Mouse (Mus musculus) heart, embryonic 13.5 days (tissue): ENCODE measurements around the gene Axin1. TPM values are rescaled to one million over a fixed set of nuclear protein-coding genes. Genes with fewer than 3 reads are reported as not detected.
"Not testable (repeated sequence)": the region's sequence is repeated elsewhere in the genome, so short reads cannot be mapped to it uniquely, and the experiment has no call there.

Source experiments
- ATAC-seq: fragments of 200-750 bp; cut with Nextera tagmentation; 2 replicates; pipeline ENCODE4 v1.8.0; 2017; ENCODE audit warnings: moderate TSS enrichment; ENCODE audit not compliant: insufficient number of reproducible peaks, low FRiP score, low TSS enrichment; ENCODE audit errors: extremely low read depth
- H3K27ac ChIP-seq: fragments of 300-500 bp; sonication (generic); replicated peaks from 2 replicates; pipeline ENCODE4 v1.5.1; 2015; ENCODE audit warnings: moderate library complexity, mild to moderate bottlenecking, inconsistent platforms
- H3K27me3 ChIP-seq: fragments of 300-500 bp; sonication (generic); replicated peaks from 2 replicates; pipeline ENCODE4 v1.6.1; 2015; ENCODE audit warnings: mild to moderate bottlenecking, inconsistent platforms
- H3K36me3 ChIP-seq: fragments of 300-500 bp; sonication (generic); 2 replicates; pipeline ENCODE4 v1.6.1; 2015; ENCODE audit warnings: mild to moderate bottlenecking, inconsistent platforms
- H3K4me1 ChIP-seq: fragments of 300-500 bp; sonication (generic); 2 replicates; pipeline ENCODE4 v1.6.1; 2015; ENCODE audit warnings: inconsistent platforms
- H3K4me2 ChIP-seq: fragments of 300-500 bp; sonication (generic); 2 replicates; pipeline ENCODE4 v1.6.1; 2015; ENCODE audit warnings: inconsistent platforms, mild to moderate bottlenecking, moderate library complexity
- H3K4me3 ChIP-seq: fragments of 300-500 bp; sonication (generic); 2 replicates; pipeline ENCODE4 v1.5.1; 2015; ENCODE audit warnings: moderate library complexity, mild to moderate bottlenecking, inconsistent platforms
- H3K9ac ChIP-seq: fragments of 300-500 bp; sonication (generic); 2 replicates; pipeline ENCODE4 v1.6.1; 2015; ENCODE audit warnings: inconsistent platforms, mild to moderate bottlenecking, moderate library complexity
- H3K9me3 ChIP-seq: fragments of 300-500 bp; sonication (generic); 2 replicates; pipeline ENCODE4 v1.6.1; 2016; ENCODE audit warnings: inconsistent platforms
- WGBS: fragments of 180-500 bp; shearing (Covaris S2); methylation state at CpG from one replicate; pipeline ENCODE4 v1.1.7; 2015; ENCODE audit warnings: mixed read lengths; 5-methylcytosine and 5-hydroxymethylcytosine counted together
- polyA plus RNA-seq: library from polyadenylated mRNA; unstranded; fragments of >200 nt; fragmentation: Nextera tagmentation; extraction: Ambion mirVana; gene quantifications from 2 replicates; pipeline ENCODE4 v1.2.1, GENCODE M21; 2015

Axin1 gene
- polyA plus RNA-seq, 1 experiment from 2014 or later = 4.1 TPM

GRCm38 (mm10) chr17:26149056-26149455, 10.6 kb downstream of the Axin1 start:
- no peak overlapping the region for H3K4me3 ChIP-seq

GRCm38 (mm10) chr17:26151886-26152630, 13.6 kb downstream of the Axin1 start:
- no peaks in the 10 kb centered on the region for H3K27me3 ChIP-seq
- no peaks in the 10 kb centered on the region for H3K9me3 ChIP-seq
- no peak overlapping the region for H3K4me3 ChIP-seq
- no peak overlapping the region for H3K27ac ChIP-seq
- ATAC-seq = no peak
- H3K4me1 ChIP-seq = no peaks in the 10 kb centered on the region
- no peak overlapping the region for H3K4me2 ChIP-seq
- no peak overlapping the region for H3K9ac ChIP-seq
- peaks cover 88% of the 10 kb centered on the region for H3K36me3 ChIP-seq
- 92% methylated on average over 2 of the region's 2 CpGs for WGBS

More at GRCm38 (mm10) chr17:26149056-26149455, 10.6 kb downstream of the Axin1 start:
- no peak overlapping the region for H3K4me2 ChIP-seq
- WGBS = 75% methylated on average over 2 of the region's 2 CpGs
- H3K36me3 ChIP-seq = peaks cover 92% of the 10 kb centered on the region
- H3K27ac ChIP-seq = no peak overlapping the region
- no peaks in the 10 kb centered on the region for H3K27me3 ChIP-seq
- no peaks in the 10 kb centered on the region for H3K9me3 ChIP-seq
- H3K4me1 ChIP-seq = no peaks in the 10 kb centered on the region
- no peak for ATAC-seq
- no peak overlapping the region for H3K9ac ChIP-seq

DNA sequence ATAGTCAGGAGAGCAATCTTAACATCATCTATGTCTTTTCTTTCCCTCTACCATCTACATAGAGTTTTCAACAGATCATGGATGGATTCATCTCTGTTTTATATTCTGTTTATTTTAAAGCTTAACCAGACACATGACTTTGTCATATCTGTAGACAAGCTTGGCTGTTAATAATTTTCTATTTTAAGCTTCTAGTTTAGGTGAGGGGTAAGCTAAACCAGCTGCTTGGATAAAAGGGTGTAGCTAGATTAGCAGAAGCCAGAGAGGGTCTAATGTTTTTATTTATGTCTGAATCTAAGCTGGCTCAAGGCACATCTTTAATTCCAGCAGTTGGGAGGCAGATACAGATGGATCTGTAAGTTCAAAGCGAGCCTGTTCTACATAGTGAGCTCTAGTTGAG, 24.2 kb downstream of the Axin1 start:
- Histone ChIP-seq H3K27ac (0 out of 2 replicates have a peak overlapping the region, but pooled peaks have one; percentile 24), H3K9ac (no peak overlapping the region), H3K36me3 (peaks cover 10% of the 10 kb centered on the region), H3K4me1 (peaks cover 19% of the 10 kb centered on the region), H3K27me3 (no peaks in the 10 kb centered on the region), H3K9me3 (no peaks in the 10 kb centered on the region), H3K4me2 (no peak overlapping the region), H3K4me3 (no peak overlapping the region)
- ATAC-seq = no peak
- 90% methylated on average over 1 of the region's 1 CpGs for WGBS

DNA sequence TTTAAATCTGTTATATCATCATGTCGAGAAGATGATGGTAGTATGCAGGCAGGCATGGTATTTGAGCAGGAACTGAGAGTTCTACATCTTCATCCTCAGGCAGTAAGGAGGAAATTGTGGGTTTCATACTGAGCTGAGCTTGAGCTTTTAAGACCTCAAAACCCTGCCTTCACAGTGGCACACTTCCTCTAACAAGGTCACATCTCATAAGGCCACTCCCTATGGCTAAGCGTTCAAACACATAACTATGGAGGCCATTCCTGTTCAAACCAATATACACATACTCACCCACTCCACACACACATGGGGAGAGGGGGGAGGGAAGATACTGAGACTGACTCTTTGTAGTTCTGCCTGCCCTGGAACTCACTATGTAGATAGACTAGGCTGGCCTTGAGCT, 29.6 kb downstream of the Axin1 start:
- ATAC-seq = no peak
- WGBS = 82% methylated on average over 2 of the region's 2 CpGs

GRCm38 (mm10) chr17:26175248-26175647, 36.8 kb downstream of the Axin1 start:
- WGBS = 75% methylated on average over 2 of the region's 2 CpGs
- not testable (repeated sequence) for ATAC-seq

More for the DNA sequence above, 29.6 kb downstream of the Axin1 start:
- no peaks in the 10 kb centered on the region for H3K27me3 ChIP-seq
- no peak overlapping the region for H3K4me3 ChIP-seq
- H3K27ac ChIP-seq = no peak overlapping the region
- peaks cover 15% of the 10 kb centered on the region for H3K36me3 ChIP-seq
- H3K9me3 ChIP-seq = no peaks in the 10 kb centered on the region
- peaks cover 10% of the 10 kb centered on the region for H3K4me1 ChIP-seq
- no peak overlapping the region for H3K4me2 ChIP-seq
- H3K9ac ChIP-seq = no peak overlapping the region

DNA sequence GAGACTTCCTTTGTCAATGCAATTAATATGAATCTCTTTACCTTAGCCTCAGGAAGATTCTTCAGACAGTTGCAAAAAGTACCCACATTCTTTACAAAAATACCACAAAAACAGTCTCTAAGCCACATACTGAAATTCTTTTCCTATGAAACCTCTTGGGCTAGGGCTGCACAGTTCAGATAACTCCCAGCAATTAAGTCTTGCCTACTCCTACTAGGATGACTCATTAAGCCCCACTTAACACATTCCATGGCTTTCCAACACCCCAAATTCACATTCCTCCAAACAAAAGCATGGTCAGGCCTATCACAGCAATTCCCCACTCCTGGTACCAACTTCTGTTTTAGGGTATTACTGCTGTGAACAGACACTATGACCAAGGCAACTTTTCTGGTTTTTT, 40.1 kb downstream of the Axin1 start:
- no peaks in the 10 kb centered on the region for H3K27me3 ChIP-seq
- H3K9ac ChIP-seq = no peak overlapping the region
- no peak for ATAC-seq
- H3K27ac ChIP-seq = no peak overlapping the region
- peaks cover 76% of the 10 kb centered on the region for H3K36me3 ChIP-seq
- no peaks in the 10 kb centered on the region for H3K4me1 ChIP-seq
- no peak overlapping the region for H3K4me3 ChIP-seq
- H3K4me2 ChIP-seq = no peak overlapping the region
- H3K9me3 ChIP-seq = 0 out of 2 replicates have a peak, but pooled peaks cover 6% of the 10 kb centered on the region

More at GRCm38 (mm10) chr17:26175248-26175647, 36.8 kb downstream of the Axin1 start:
- peaks cover 56% of the 10 kb centered on the region for H3K36me3 ChIP-seq
- not testable (repeated sequence) for H3K4me1 ChIP-seq, H3K27ac ChIP-seq, H3K27me3 ChIP-seq, H3K9ac ChIP-seq, H3K4me3 ChIP-seq, H3K9me3 ChIP-seq, H3K4me2 ChIP-seq

GRCm38 (mm10) chr17:26181179-26181578, 42.7 kb downstream of the Axin1 start:
- H3K36me3 ChIP-seq = peaks cover 80% of the 10 kb centered on the region
- no peaks in the 10 kb centered on the region for H3K4me1 ChIP-seq
- H3K27ac ChIP-seq = no peak overlapping the region
- no peak overlapping the region for H3K4me2 ChIP-seq
- 89% methylated on average over 3 of the region's 3 CpGs for WGBS
- H3K27me3 ChIP-seq = no peaks in the 10 kb centered on the region
- ATAC-seq = no peak
- no peak overlapping the region for H3K9ac ChIP-seq
- H3K9me3 ChIP-seq = 0 out of 2 replicates have a peak, but pooled peaks cover 6% of the 10 kb centered on the region
- H3K4me3 ChIP-seq = no peak overlapping the region

- peaks cover 96% of the 10 kb centered on the region for H3K36me3 ChIP-seq
- ATAC-seq = no peak
These were observed 49.1 kb downstream of the Axin1 start for GRCm38 (mm10) chr17:26187592-26187991.

DNA sequence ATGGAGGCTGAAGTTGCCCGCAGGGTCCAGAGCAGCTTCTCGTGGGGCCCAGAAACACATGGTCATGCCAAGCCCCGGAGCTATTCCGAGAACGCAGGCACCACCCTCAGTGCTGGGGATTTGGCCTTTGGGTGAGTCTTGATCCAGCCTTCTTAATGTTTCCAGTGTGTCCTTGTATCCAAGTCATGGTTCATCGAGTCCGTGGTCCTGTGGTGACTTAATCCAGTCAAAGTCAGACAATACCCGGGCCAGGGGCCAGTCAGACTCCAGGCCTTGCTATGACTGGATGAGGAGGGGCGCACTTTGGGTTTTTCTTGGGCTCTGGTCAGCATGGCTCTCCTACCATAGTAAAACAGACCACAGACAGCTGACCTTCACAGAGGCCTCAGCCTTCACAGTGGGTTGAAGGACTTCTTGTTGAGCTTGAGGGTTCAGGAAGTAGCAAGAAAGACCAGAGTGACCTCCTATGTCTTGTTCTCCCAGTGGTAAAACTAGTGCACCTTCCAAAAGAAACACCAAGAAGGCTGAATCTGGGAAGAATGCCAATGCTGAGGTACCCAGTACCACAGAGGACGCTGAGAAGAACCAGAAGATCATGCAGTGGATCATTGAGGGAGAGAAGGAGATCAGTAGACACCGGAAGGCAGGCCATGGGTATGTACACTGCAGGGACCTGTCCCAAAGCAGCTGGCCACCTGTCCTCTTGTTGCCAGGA, 49.8 kb downstream of the Axin1 start:
- H3K4me2 ChIP-seq = no peak overlapping the region
- no peak overlapping the region for H3K9ac ChIP-seq
- no peaks in the 10 kb centered on the region for H3K9me3 ChIP-seq
- no peaks in the 10 kb centered on the region for H3K4me1 ChIP-seq
- WGBS = 92% methylated on average over 11 of the region's 11 CpGs
- H3K4me3 ChIP-seq = no peak overlapping the region
- no peak overlapping the region for H3K27ac ChIP-seq
- ATAC-seq = no peak
- H3K36me3 ChIP-seq = peaks cover 96% of the 10 kb centered on the region
- no peaks in the 10 kb centered on the region for H3K27me3 ChIP-seq

More at GRCm38 (mm10) chr17:26187592-26187991, 49.1 kb downstream of the Axin1 start:
- no peak overlapping the region for H3K9ac ChIP-seq
- no peaks in the 10 kb centered on the region for H3K9me3 ChIP-seq
- H3K4me1 ChIP-seq = no peaks in the 10 kb centered on the region
- no peak overlapping the region for H3K27ac ChIP-seq
- no peak overlapping the region for H3K4me2 ChIP-seq
- H3K27me3 ChIP-seq = no peaks in the 10 kb centered on the region
- no peak overlapping the region for H3K4me3 ChIP-seq
- 92% methylated on average over 5 of the region's 5 CpGs for WGBS

DNA sequence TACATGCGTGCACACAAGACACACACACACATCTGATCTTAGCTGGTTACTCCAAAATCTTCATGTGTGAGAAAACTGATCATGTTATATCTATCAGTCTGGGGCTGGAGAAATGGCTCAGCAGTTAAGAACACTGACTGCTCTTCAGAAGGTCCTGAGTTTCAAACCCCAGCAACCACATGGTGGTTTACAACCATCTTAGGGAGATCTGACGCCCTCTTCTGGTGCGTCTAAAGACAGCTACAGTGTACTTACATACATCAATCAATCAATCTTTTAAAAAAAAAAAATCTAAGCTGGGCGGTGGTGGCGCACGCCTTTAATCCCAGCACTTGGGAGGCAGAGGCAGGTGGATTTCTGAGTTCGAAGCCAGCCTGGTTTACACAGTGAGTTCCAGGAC, 53.0 kb downstream of the Axin1 start:
- not testable (repeated sequence) for H3K4me1 ChIP-seq, H3K27me3 ChIP-seq, ATAC-seq, H3K9me3 ChIP-seq, H3K9ac ChIP-seq, H3K4me2 ChIP-seq, H3K27ac ChIP-seq, H3K4me3 ChIP-seq
- peaks cover 97% of the 10 kb centered on the region for H3K36me3 ChIP-seq
- 88% methylated on average over 7 of the region's 7 CpGs for WGBS

DNA sequence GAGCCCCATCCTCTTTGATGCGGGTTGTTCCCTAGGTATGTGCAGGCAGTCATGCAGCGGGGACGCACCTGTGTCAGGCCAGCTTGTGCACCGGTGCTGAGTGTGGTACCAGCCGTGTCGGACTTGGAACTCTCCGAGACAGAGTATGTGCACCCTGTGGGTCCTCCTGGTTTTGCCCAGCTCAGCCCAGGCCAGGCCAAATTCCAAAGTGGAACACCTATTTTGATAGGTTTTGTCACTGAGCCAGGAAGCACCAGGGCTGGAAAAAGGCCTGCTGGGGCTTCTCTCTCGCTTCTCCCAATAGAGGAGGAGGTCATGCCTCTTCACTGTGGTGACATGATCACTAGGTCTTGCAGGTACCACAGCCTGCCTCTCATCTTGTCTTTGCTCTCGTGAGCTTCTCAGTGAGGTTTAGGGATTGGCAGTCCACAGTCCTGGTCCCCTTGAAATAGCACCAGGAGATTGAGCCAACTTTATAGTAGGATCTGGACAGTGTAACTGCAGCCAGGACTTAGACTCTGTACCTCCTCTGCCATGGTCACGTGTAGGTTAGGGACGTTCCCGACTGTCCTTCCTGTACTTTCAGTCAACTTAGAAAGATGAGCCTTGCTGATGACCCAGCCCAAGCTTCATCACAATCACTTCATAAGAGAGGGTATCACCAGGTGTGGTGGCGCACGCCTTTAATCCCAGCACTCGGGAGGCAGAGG, 54.1 kb downstream of the Axin1 start:
- 93% methylated on average over 15 of the region's 15 CpGs for WGBS
- no peak for ATAC-seq
- no peak overlapping the region for H3K27ac ChIP-seq
- no peaks in the 10 kb centered on the region for H3K9me3 ChIP-seq
- no peak overlapping the region for H3K4me2 ChIP-seq
- peaks cover 98% of the 10 kb centered on the region for H3K36me3 ChIP-seq
- H3K9ac ChIP-seq = no peak overlapping the region
- H3K27me3 ChIP-seq = no peaks in the 10 kb centered on the region
- H3K4me3 ChIP-seq = no peak overlapping the region
- H3K4me1 ChIP-seq = no peaks in the 10 kb centered on the region
